Mouse (Mus musculus): Measurements from ENCODE around the gene Ndufs4.

Ndufs4 gene

GRCm38 (mm10) chr13:114388211-114388965 is at the start of gene Ndufs4:
Gene Ndufs4 (minus strand): TSS chr13:114388258.
- DNase-seq (ENCODE audit: low spot score in 2 of 2) = no peak

DNA sequence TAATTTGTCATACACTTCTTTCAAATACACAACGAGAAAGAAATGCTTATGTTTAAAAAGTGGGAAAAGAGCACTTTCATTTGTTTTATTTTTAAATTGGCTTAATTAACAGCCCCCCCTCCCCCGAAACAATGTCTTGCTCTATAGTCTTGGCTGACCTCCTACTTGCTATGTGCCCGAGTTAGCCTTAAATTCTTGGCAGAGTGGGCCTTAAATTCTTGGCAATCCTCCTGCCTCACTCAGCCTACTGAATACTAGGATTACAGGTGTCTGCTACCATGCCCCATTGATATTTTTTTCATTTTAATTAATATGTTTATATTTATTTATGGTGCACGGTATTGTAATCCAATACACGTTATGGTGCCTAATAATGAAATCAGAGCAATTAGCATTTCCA is 44.4 kb upstream of the Ndufs4 start:
- DNase-seq (ENCODE audit: low spot score in 2 of 2) = no peak

DNA sequence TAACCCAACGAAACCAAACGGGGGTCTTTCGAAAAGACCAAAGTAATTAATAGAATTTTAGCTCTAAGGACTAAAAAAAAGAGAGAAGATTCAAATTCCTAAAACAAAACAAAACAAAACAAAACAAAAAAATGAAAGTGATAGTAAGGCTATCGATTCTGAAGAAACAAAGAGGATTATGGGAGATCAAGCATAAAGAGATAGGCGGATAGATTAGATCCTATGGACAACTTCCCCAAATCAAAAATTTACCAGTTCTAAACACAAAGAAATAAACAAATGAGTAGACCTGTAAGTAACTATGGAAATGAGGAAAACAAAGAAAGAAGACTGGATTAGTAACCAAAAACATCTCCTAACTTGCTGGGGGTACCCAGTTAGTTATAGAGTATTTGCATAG is 37.2 kb upstream of the Ndufs4 start:
- no peak for DNase-seq (ENCODE audit: low spot score in 2 of 2)

- no peak for DNase-seq (ENCODE audit: low spot score in 2 of 2)
Observed at GRCm38 (mm10) chr13:114420235-114420634, 32.2 kb upstream of the Ndufs4 start.

GRCm38 (mm10) chr13:114419364-114419763 is 31.3 kb upstream of the Ndufs4 start:
- DNase-seq (ENCODE audit: low spot score in 2 of 2) = no peak

GRCm38 (mm10) chr13:114412326-114412725 is 24.3 kb upstream of the Ndufs4 start:
- DNase-seq (ENCODE audit: low spot score in 2 of 2) = no peak

DNA sequence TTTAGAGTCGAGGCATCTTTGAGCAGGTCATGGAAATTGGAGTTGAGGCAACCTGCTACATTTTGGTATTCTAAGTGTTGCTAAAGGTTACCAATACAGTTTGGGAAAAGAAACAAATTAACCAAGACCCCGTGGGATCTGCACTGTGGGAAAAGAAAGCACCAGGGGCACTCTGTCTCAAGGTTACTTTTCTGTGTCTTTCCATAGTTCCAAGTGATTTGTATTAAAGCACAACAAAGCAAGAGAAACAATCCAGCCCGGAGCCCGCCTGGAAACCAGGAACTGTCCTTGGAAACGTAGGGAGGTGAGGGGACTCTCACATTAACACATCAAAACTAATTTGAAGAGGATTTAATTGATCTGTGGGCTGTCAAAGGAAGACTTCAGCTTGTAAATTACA is 18.8 kb upstream of the Ndufs4 start:
- no peak for DNase-seq (ENCODE audit: low spot score in 2 of 2)

- no peak for DNase-seq (ENCODE audit: low spot score in 2 of 2)
Observed at GRCm38 (mm10) chr13:114406424-114406823, 18.4 kb upstream of the Ndufs4 start.

DNA sequence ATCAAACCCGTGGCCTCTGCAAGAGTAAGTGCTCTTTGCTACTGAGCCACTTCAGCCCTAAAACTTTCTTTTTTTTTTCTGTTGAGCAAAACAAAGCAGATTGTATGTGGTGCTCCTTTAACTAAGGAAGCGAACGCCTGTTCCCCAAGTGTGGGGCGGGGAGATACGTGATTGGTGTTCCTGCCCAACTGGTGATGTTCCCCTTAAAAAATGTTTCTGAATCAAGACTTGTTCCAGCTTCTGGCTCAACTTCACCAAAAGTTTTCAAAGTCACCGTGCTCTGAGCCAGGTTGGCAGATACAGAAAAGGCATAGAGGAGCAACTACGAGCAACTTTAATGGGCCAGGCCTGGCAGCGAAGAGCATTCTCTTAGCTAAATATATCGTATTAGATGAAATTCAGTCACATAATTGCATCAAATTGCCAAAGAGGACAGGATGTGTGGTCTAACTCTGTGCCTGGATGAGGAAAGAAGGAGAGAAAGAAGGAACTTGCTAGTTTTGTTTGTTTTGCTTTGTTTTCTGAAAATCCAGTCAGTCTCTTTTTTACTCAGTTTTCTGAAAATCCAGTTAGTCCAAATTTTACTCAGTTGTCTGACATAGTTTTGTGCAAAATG is 17.1 kb upstream of the Ndufs4 start:
- no peak for DNase-seq (ENCODE audit: low spot score in 2 of 2)

GRCm38 (mm10) chr13:114398906-114399305 is 10.8 kb upstream of the Ndufs4 start:
- DNase-seq (ENCODE audit: low spot score in 2 of 2) = no peak

DNA sequence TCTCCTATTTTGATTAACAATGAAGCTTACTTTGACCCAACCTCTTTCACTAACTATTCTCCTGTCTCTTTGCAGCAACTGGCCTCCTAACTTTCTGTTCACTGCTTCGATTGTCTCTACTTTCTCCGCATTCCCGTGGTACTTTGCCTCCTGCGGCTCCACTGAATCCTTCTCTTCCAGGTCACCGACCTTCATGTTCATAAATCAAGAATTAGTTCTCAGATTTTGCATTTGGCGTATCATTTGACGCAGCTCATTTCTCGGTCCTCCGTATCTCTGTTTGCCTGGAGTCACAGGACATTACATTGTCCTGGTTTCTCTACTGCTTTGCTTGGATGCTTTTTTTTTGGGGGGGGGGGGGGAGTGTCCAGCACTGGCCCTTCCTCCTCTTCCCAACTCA is 9.2 kb upstream of the Ndufs4 start:
- DNase-seq (ENCODE audit: low spot score in 2 of 2) = no peak

- DNase-seq (ENCODE audit: low spot score in 2 of 2) = no peak
Observed at GRCm38 (mm10) chr13:114396863-114397262, 8.8 kb upstream of the Ndufs4 start.

GRCm38 (mm10) chr13:114394784-114395183 is 6.7 kb upstream of the Ndufs4 start:
- no peak for DNase-seq (ENCODE audit: low spot score in 2 of 2)

- no peak for DNase-seq (ENCODE audit: low spot score in 2 of 2)
Observed at GRCm38 (mm10) chr13:114392501-114392900, 4.4 kb upstream of the Ndufs4 start.

DNA sequence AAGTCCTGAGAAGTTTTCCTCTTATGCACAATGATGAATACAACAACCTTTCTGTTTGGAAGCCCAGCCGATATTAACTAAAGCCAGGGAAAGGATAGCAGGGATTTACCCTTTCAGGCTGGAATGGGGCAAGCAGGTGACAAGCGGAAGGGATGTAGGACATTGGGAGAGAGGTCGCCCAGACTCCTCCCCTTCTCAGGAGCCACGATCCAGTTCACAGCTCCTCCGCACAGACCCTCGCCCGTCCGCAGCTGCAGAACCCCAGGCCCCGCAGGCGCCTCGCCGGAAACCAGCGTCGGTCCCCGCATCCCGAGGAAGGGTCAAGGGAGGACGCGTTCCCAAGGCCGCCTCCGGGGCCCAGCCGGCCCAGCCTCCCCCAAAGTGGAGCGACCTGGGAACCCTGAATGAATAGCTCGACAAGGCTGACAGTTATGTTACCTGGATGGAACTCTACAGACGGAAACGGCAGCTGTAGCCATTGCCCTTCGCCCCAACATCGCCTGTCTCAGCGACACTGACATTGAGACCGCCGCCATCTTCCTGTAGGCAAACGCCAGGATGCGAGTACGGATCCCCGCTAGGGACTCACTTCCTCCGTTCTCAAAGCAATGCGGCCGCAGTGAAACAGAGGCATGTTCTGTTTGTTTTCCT is 412 bp downstream of the Ndufs4 start:
- peak; percentile 91 to 97 for DNase-seq (ENCODE audit: low spot score in 2 of 2)

- DNase-seq (ENCODE audit: low spot score in 2 of 2) = peak in 1 of 2 experiments; percentile 8
Observed at GRCm38 (mm10) chr13:114387074-114387487, 977 bp downstream of the Ndufs4 start.

DNA sequence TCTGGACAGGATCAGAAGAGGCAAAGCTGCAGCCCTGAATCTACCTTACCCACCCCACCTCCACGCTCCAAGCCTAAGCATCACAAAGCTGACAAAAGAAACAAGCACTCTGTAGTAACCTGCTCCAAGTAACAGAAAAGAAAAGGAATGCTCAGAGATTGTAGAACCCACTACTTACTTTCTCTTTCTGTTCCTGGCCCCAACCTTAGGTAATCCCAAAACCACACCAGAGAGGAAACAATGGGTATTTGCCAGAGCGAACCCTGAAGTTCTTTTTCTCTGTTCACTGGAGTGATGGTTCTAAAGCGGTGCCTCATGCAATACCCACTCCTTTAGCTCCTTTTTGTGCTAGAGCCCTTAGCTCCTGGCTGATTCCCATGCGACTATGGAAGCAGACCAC is 11.5 kb downstream of the Ndufs4 start:
- no peak for DNase-seq (ENCODE audit: low spot score in 2 of 2)

GRCm38 (mm10) chr13:114362086-114362485 is 26.0 kb downstream of the Ndufs4 start:
- no peak for DNase-seq (ENCODE audit: low spot score in 2 of 2)

GRCm38 (mm10) chr13:114351321-114351946 is 36.6 kb downstream of the Ndufs4 start:
- DNase-seq (ENCODE audit: low spot score in 2 of 2) = no peak

GRCm38 (mm10) chr13:114344979-114345712 is 42.9 kb downstream of the Ndufs4 start:
- no peak for DNase-seq (ENCODE audit: low spot score in 2 of 2)

DNA sequence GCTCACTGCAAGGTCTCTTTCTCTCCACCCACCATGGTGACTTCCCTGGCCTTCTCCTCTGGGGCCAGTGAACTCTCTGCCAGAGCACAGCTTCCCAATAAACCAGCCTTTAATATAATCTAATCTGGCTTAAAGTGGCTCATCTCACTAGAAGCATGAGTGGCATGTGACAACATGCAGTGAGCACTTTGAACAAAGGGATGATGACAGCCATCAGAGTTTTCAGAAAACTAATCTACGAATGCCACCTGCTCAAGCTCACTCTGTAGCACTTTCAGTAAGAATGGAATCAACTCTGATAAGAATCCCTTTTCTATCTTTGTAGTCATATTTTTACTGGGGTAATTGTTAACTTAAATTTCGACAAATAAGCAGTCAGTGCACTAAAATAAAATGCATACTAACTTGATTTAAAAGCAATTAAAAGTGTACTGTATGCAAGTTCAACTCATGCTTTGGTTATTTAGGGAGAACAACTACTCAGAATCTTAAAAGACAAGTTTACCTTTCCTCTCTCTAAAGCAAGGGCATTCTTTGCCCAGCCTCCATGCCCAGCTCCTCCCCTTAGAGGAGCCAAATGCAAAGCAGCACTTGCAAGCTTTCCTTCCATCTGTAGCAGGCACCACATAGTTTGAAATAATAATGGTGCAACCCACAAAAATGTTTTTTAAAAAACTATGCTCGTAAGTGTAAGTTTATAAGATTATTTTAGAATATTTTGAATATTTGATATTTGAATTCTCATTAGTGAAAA is 43.7 kb downstream of the Ndufs4 start:
- no peak for DNase-seq (ENCODE audit: low spot score in 2 of 2)

All from thymus, postnatal 10 days (tissue).